Mouse (Mus musculus) adrenal gland, postnatal 4 days (tissue): ENCODE results near the gene Fam78b. TPM values are rescaled to one million over a fixed set of nuclear protein-coding genes. Genes with fewer than 3 reads are reported as not detected.

Experiments
- DNase-seq, 2 experiments: peaks; one replicate each; pipeline ENCODE4 v3.0.0; 2021 to 2022; ENCODE audit warnings: low spot score in 2 of 2, mixed read lengths in 2 of 2
- total RNA-seq, 2 experiments: library from RNA; stranded (reverse); gene quantifications; 2 replicates each; pipeline ENCODE4 v1.2.3; 2021

The Fam78b gene
- total RNA-seq, 2 experiments from 2014 or later, result 5.3 to 6.2 TPM

DNA sequence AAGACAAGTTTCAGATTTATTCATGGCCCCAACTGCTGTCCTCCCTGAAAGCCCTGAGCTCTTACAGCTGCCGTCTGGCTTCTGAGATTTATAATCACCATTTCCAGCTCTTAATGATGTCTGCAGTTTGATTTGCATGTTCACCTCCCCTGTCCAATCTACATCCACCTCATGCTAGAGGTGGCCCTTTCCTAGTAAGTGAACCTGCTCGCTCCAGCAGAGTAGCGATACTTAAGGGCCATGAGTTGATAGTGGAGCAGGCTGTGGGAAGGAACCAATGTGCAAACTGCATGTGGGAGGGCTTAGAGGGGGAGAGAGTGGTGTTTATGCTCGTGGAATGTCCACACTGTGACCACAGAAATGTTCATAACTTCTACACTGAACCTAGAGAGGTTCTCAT, 23.7 kb downstream of the Fam78b start:
- no peak for DNase-seq

DNA sequence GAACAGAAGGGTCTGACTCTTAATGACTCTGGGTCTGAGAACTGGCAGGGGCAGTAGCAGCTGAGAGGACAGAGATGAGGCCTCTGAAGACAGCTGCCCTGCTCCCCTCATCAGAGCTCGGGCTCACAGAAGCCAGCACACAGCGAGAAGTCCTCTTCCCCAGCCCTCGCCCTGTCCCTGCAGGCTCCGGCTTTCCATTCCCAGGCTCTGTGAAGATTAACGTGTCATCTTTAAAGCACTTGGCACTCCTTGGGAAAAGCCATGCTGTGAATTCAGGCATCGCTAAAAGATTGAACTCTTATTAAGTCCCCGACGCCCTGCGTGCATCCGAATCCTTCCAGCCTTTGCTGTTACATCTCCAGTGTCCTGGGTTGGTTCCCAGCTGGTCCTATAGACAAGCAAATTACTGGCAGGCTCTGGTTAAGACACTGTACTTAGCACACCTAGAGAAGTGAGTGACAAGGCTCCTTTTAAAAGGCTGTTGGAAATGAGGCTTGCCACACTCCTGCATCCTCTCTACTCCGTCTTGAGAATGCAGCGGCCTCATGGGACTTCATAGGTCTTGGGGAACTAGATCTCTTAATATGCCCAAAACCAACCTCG, 30.9 kb downstream of the Fam78b start:
- DNase-seq, result no peak

DNA sequence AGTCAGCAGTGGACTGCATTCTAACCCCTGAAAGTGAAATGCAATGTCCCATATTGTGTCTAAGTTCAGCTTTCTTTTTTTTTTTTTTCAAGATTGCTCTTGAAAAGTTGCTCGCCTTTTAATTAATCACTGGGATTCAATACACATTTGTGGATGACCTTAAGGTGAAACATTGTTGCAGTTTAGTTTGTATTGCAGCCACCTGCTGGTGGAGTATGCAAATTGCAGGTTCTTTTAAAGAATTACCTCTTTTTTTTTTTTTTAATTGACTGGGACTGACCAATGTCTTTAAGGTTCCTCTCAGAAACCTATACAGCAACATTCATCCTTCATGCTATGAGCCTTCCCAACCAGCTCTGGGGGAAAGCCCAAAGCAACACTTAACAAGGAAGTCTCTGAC, 33.2 kb downstream of the Fam78b start:
- DNase-seq, result no peak

DNA sequence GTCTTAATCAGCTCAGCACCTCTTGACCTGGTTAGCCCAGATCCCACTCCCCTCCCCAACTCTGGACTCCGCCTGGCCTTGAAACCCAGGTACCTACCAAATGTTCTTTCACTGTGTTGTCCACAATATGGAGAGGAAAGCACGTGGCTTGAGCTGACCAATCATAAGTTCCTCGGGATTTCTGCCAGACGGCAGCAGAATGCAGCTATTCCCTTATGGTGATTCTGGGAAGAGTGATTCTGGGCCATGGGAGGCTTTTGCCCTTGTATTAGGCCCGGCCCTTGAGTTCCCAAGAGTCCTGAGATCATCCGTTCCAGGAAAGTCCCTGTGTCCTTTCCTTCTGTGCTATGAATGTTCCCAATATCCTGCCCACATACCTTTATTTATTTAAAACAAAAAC, 41.3 kb downstream of the Fam78b start:
- no peak for DNase-seq

DNA sequence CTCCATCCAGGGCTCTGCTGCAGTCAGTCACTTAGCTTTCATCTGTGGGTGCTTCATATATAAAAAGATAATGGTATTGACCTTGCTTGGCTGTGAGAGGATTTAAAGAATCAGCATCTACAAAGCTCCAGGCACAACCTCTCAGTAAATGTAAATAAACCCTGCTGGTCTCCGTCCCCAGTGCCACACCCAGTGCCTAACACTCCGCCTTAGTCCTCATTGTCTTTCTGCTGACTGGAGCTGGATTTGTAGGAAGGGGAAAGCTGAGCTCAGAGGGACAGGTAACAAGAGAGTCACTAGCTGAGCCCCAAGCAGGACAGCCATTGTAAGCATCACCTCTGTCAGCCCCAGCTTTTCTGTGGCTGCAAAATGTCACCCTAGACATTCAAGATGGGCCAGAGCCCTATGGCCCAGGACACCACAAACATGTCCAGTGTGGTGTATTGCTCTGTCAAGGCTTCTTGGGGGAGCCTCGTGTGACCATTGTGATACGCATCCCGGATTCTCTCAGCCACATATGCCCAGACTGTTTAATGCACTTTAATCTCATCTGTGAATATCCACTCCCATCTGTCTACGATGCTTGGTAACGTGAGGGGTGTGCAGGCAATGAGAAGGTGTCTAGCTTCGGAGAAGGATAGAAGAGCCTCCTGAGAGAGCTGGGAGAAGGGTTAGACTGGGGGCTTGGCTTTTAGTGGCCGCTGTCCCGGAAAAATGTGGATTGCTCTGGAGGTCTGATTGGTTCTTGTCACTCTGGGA, 45.1 kb downstream of the Fam78b start:
- DNase-seq, result no peak

DNA sequence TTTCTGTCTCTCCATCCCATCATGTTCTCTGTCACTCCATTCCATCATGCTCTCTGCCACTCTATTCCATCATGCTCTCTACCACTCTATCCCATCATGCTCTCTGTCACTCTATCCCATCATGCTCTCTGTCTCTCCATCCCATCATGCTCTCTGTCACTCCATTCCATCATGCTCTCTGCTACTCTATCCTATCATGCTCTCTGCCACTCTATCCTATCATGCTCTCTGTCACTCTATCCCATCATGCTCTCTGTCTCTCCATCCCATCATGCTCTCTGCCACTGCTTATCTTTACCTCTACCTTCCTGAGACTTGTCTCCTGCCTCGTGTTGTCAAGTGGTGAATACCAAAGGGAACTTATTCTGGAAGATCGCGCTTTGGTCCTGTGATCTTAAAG, 49.6 kb downstream of the Fam78b start:
- DNase-seq, result no peak

DNA sequence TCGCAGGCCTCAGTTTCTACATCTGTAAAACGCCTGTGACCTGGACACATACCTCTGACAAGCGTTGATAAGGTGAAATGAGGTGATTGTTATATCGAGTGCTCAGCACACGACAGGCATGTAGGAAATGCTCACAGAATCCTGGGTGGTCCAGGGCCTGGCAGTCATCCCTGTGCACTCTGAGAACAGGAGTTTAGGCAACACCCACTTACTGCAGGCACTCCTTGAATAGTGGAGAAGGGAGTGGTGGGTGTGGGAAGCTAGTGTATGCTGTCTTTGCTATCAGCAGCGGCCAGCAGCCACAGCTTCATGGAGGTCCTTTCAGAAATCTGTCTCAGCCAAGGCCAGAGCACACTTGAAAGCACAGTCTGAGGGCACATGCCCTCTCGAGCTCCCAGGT, 52.8 kb downstream of the Fam78b start:
- no peak for DNase-seq

DNA sequence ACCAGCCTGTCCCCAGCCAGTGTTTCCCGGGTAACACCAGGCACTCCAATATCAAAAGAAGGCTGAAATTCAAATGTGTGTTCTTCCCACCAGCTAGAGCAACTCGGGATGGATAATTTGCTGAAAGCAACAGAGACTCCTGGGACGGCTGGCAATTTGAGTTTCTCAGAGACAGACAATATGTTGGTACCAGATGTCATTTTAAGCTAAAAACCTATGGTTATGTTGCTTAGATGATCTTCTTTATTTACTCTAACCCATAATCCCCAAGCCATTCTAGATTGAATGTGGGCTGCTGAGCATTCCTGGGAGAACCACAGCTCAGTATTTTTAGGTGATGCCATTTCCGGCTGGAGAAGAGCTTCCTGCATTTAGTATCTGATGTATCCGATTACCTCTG, 56.3 kb downstream of the Fam78b start:
- no peak for DNase-seq

DNA sequence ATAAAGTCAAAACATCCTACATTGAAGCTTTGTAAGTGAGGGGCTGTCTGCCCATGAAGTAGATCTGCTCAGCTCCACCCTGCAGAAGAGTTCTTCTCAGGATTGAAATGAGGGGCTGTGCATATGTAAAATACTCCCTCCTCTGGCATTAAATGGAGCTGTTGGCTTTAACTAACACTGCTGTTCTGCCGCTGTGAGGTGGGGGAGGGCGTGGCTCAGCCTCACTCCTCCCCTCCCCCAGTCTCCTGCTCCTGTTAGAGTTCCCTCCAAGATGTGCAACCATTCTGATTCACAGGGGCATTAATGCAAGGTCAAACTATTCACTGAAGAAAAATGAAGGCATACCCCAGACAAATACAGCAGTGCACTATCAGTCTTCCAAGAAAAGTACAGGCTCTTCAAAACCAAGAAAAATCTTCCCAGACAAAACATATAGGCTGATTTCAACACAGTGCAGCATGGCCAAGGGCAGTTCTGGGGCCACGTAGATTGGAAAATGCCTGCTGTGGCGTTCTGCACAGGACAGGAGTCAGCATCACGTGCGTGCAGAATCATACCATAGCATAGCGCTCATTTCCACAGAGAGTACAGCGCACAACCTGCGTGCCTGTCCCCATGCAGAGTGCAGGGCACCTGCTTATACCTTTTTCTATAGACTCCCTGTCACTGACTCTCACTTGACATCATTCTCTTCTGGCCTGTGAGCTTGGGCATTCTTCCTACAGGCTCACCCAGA, 58.5 kb downstream of the Fam78b start:
- no peak for DNase-seq

DNA sequence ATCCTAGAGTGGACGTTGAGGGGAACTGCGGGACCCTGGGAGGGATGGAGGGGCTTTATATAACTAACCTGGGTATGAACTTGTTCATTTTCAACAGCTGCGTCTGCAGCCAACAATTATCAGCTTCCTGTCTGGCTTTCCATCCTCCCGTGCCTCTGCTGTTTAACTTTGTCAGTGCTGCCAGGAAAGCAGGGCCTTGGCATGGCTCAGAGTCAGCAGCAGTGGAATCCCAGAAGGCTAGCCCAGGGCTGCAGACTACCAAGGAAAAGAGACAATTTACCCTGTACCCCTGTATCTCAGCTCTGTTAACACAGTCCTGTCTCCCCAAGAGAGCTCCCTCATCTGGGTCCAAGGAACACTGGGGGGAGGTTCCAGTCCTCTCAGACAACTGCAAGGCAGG, 62.8 kb downstream of the Fam78b start:
- no peak for DNase-seq

DNA sequence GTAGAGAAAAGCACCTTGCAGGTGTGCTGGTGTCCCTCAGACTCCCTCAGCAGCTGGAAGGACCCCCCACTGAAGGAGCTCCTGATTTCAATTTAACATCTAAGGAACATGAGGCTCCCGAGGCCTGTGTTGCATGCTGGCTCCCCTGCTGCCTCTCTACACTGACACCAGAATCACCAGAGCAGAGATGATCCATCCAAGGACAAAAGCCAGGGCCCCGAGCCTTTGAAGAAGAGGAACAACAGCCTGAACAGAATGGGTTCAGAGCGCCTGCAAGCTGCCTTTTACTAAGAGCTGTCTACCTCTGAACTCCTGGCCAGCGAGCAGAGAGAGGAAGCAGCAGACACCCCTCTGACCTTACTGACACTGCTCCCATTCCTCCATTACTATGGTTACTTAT, 64.3 kb downstream of the Fam78b start:
- DNase-seq, result no peak

DNA sequence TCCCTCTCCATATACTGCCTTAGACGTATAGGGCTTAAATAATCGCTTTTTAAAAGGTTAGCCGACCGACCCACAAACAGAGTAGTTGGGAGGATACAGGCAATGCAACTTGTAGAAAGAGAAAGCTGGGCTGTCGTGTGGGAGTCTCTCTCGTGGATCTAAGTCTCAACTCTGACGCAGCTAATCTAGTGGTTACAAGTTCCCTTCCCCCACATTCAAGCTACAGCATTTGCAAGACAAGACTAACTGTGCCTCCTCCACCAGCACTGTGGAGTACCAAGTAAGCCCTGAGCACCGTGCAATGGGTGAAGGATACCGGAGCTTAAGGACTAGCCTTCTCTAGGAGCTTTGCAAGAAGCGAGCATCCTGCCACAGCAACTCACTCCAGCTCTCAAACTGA, 64.8 kb downstream of the Fam78b start:
- DNase-seq, result no peak

DNA sequence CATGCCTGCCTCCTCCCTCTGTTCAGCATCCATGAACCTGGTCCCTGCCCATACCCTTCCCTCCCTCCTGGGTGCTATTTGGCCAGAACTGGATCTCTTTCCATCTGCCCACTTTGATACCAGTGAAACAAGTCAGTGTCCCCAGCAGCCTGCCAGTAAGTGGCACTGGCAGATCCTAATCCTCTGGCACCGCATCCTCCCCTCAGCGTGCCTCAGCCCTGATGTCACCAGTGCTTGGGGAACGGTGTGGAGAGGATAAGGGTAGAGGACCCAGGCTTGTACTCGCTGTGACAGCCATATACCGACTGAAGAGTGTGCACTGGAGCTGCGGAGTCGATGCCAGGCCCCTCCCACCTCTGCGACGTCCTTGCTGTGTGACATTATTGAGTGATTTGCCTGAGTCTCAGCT, 65.7 kb downstream of the Fam78b start:
- DNase-seq, result no peak

DNA sequence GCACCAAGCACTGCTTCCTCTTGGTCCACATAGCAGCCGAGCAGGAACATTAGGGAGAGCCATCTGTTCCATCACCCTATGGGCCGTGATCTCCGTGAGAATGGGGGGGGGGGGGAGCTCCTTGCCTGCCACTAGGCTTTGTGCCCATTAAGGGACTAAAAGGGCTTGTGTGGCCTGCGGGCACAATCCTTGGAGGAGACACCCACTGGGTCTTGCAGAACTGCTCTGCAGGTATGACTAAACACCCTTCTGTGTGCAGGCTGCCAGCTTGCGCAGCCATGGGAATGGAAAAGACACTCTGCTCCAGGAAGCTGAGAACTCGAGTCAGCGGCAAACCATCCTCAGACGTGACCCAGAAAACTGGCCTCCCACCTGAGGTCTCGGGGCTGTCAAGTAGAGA, 68.5 kb downstream of the Fam78b start:
- DNase-seq, result no peak

DNA sequence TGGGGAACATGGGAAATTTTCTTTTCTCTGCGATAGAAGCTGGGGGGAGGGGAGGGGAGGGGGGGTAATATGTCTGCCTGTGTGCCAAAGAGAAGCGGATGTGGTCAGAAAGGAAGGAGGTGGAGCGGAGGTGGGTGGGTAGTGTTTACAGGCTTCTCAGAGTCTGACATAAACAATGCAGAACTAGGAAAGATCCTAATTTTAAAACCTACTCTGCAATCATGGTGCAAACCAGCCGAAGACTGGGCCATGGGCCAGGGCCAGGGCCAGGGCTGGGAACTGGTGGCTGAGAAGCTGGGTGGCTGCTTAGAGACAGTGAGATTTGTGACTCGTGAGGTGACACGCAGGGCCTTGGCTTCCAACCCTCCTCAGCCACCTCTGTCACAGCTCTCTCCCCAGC, 69.1 kb downstream of the Fam78b start:
- no peak for DNase-seq

DNA sequence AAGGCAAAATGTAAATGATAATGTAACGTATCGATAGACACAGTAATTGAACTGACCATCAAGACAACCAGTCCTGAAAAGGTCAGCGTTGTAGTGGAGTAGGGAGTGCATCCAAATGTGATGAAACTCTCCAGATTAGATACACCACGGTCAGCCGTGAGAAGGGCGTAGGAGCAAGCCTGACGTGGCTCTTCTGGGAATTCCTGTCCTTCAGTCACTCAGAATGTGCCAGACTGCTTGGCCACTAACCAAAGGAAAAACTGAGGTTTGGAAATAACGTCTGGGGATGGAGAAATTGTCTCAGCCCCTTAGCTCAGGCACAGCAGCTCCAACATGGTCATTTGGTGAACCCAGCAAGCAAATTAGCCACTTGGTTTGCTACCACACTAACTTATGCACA, 74.5 kb downstream of the Fam78b start:
- no peak for DNase-seq

DNA sequence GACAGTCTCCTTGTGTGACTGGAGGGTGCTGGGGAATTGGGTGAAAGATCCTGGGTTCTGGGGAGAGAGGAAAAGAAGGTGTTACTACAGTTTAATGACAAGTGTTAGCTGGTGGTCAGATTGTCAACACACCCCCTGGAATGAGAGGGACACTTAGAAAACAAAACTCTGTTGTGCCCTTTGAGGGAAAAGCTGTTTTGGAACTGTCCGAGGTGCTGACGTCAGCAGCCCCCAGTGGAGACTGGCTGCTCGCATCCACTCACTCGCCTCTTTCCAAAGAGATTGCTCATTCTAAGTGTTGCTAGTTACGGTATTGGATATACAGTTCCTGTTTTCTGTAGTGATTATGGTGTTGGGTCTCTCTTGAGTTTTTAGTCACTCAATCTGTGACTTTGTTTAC, 78.3 kb downstream of the Fam78b start:
- DNase-seq, result no peak

DNA sequence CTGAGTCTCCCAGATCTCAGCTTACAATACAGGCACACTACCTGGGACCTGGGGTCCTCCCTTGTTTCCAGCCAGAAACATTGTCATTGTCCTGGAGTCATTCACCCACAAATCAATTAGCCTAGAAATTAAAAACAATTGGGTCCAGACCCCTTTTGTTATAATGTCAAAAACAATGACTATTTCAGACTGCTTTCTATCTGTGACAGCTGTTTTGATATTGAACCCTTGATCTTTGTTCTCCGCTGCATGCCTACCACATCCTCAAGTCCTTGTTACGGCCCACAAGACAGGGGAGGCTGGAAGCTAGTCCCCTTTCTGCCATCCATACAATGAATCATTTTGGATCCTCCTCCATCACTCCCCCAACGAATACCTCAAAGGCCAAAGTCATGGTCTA, 80.7 kb downstream of the Fam78b start:
- DNase-seq, result no peak

DNA sequence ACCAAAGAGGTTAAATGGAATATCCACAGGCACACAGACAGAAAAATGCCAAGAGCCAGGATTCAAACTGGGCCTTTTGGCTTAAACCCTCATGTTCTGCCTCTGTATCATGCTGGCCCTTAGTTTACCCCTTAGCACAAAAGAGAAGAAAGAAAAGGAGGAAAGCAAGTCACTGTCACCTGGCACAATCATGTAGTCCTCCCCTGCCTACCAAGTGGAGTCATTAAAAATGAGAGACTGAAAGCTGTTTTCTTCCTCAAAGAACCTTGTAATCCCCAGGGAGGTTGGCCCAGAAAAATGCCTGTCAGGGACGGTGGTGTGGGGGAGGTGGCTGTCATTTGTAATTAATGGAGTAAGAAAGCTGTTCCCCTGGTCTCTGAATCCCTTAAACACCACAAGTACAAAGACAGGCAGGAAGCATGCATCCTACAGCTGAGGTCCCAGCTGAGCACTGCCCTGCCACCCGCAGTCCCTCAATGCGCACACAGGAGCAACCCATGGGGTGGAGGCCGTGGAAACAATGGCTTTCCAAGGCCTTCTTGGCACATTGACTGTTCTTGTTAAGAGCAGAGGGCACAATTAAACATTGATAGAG, 81.4 kb downstream of the Fam78b start:
- no peak for DNase-seq

DNA sequence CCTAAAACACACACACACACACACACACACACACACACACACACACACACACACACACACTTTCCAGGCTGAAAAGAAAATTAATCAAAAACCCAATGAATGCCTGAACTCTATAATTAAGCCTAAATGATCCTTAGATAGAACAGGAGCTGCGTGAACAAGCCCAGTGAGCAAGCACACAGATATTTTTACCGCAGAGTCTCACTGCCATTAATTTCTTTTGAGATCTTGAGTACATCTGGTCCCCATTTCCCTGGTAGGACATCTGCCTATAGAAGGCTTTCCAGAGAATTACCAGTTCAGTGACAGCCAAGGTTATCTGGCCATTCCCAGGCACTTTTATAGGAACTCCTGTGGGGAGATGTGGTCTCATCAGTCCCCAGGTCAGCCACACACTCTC, 82.0 kb downstream of the Fam78b start:
- DNase-seq, result no peak

DNA sequence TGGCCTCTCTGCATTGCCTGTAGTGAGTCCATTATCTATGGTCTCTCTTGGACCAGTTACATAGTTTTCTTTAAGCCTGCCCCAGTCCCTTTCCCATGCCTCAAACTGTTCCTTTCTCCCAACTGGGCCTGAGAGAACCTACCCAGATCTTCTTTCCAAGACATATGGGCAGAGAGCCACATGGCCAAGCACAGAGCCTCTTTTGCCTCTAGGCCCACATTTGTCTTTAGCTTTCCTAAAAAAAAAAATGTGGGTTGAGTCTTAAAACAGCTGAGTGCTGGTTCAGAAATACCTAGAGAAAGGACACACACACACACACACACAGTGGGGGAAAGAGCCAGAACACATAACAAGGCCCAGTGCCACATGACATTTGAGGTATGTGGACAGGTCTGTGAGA, 83.1 kb downstream of the Fam78b start:
- no peak for DNase-seq

DNA sequence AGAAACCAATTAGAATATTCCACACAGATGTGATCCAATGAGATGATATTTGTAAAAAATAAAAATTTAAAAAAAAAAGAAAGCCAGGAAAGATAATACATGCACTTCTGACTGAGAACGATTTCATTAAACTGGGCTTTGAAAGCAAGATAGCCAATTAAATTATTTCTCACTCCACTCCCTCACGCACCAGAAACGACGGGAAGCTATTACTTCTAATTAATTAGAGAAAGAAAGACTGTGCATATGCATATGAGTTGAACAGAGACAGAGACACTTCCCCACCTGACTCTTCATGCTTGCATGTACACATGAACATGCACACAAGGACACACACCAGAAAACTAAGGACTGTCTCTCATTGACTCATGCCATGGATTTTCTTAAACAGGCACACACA, 84.2 kb downstream of the Fam78b start:
- DNase-seq, result no peak
